Mouse (Mus musculus): ENCODE data around the gene Hip1r. TPM values are rescaled to one million over a fixed set of nuclear protein-coding genes. Genes with fewer than 3 reads are reported as not detected.

The Hip1r gene
- polyA plus RNA-seq (2015; fragmentation: Nextera tagmentation; extraction: Ambion mirVana) = 24.8 and 28.4 TPM in 2 replicates

DNA sequence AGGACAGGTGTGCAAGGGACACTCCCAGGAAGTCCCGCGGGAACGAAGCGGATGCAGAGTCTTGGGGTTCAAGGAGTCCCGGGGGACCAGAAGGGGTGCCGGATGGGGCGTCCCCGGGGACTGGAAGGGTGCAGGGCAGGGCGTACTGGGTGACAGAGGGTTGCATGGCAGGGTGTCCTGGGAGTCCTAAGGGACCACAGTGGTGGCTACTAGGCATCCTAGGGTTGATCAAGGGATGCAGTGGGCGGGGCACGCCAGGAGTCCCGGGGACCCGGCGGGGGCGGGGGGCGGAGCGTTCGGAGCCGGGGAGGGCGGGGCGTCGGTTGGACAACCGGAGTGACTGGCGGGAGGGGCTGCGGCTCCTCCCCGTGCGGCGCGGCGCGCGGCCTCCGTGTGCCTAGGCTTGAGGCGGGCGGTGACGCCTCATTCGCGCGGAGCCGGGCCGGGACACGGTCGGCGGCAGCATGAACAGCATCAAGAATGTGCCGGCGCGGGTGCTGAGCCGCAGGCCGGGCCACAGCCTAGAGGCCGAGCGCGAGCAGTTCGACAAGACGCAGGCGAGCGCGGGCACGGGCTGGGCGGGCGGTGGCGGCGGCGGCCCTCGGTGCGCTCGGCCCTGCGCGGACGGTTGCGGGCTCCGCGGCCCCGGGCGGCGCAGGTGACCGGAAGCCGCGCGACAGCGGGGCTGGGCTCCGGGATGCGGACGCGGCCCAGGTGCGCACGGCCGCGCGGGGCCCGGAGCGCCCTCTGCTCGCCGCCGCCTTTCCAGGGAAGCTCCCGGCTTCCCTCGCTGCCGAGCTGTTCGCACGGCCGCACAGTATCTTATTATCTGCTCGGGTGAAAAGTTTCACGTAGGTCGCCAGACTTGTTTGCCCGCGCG, at the start of gene Hip1r:
TSS of gene Hip1r (plus strand) at position 330 of the 880 bp plus-strand sequence.
- Histone ChIP-seq H3K36me3 (ENCODE audit: insufficient read depth, low read length) (no peaks in the 10 kb centered on the region), H3K4me3 (replicated peaks; ENCODE audit: low read depth, low read length) (peak within 1 kb of the TSS; percentile 88), H3K4me2 (ENCODE audit: low read length) (peak within 1 kb of the TSS; percentile 92), H3K27ac (peak within 1 kb of the TSS; percentile 86), H3K9me3 (replicated peaks; ENCODE audit: low read length) (no peaks in the 10 kb centered on the region), H3K27me3 (ENCODE audit: insufficient read depth, low read length) (no peaks in the 10 kb centered on the region), H3K9ac (ENCODE audit: low read depth, low read length) (peak within 1 kb of the TSS; percentile 91), H3K4me1 (replicated peaks; ENCODE audit: insufficient read depth, low read length) (peaks cover 20% of the 10 kb centered on the region; the same call in 1 of the 2 replicates)
- under 1% methylated on average over 105 of the region's 106 CpGs for WGBS
- peak; percentile 72 for DNase-seq (ENCODE audit: low spot score)
- TF ChIP-seq CTCF (IDR thresholded peaks at IDR 0.05; ENCODE audit: low read depth) = no peak
- peak; percentile 56 for ATAC-seq (replicated peaks; ENCODE audit: low FRiP score, low read depth)

DNA sequence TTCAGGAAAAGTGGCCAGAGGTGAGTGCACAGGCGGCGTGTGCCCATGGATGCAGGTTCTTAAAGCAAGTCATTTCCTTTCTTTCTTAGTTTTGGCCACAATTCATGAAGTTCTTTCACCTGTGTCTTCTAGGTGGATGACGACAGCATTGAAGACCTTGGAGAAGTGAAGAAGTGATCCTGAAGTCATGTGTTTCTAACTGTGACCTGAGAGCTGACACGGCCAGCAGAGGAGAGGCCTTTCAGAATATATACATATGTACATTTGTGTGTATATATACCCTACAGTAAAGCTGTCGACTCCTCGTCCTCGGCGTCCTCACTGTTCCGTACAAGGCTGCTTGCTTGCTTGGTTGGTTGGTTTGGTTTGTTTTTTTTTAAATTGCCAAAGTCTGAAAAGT, 46.3 kb upstream of the Hip1r start, which contains the start of gene Gm43518:
TSS of gene Gm43518 (plus strand) at position 301 of the 400 bp plus-strand sequence.
- Histone ChIP-seq H3K27me3 (ENCODE audit: insufficient read depth, low read length) (no peaks in the 10 kb centered on the region), H3K9me3 (replicated peaks; ENCODE audit: low read length) (no peaks in the 10 kb centered on the region), H3K4me3 (replicated peaks; ENCODE audit: low read depth, low read length) (no peak within 1 kb of the TSS), H3K27ac (no peak within 1 kb of the TSS), H3K9ac (ENCODE audit: low read depth, low read length) (no peak within 1 kb of the TSS), H3K4me1 (replicated peaks; ENCODE audit: insufficient read depth, low read length) (no peaks in the 10 kb centered on the region), H3K4me2 (ENCODE audit: low read length) (no peak within 1 kb of the TSS), H3K36me3 (ENCODE audit: insufficient read depth, low read length) (peaks cover 47% of the 10 kb centered on the region)
- no peak for ATAC-seq (replicated peaks; ENCODE audit: low FRiP score, low read depth)
- no peak for DNase-seq (ENCODE audit: low spot score)
- no peak for TF ChIP-seq CTCF (IDR thresholded peaks at IDR 0.05; ENCODE audit: low read depth)
- 91% methylated on average over 9 of the region's 9 CpGs for WGBS

DNA sequence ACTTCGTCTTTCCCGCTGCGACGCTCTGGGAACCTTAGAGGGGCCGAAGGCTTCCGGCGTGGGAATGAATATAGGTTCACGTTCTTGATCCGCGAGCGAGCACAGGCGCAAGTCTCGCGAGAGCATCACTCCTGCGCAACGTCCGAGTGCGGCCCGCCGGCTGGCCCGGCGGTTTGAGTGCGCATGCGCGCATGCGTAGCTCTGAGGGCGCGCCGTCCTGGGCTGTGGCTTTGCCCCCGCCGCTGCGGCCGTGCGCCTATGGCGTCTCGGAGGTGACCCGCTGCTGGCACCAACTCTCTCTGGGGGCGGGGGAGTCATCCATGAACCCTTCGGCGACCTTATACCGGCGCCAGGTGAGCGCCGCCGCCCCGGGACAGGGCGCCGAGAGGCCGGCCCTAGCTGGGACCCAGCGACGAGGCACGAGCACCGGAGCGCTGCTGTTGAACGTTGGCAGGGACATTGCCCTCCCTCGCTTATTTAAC, 42.9 kb upstream of the Hip1r start, which contains the start of gene Ccdc62:
TSS of gene Ccdc62 (plus strand) at position 172 of the 482 bp plus-strand sequence.
- Histone ChIP-seq H3K4me3 (replicated peaks; ENCODE audit: low read depth, low read length) (peak within 1 kb of the TSS; percentile 81), H3K9me3 (replicated peaks; ENCODE audit: low read length) (no peaks in the 10 kb centered on the region), H3K27me3 (ENCODE audit: insufficient read depth, low read length) (no peaks in the 10 kb centered on the region), H3K9ac (ENCODE audit: low read depth, low read length) (peak within 1 kb of the TSS; percentile 93), H3K27ac (peak within 1 kb of the TSS; percentile 85), H3K4me1 (replicated peaks; ENCODE audit: insufficient read depth, low read length) (no peaks in the 10 kb centered on the region), H3K36me3 (ENCODE audit: insufficient read depth, low read length) (peaks cover 22% of the 10 kb centered on the region; the same call in 1 of the 2 replicates), H3K4me2 (ENCODE audit: low read length) (peak within 1 kb of the TSS; percentile 86)
- under 1% methylated on average over 56 of the region's 56 CpGs for WGBS
- ATAC-seq (replicated peaks; ENCODE audit: low FRiP score, low read depth) (peak; percentile 98), DNase-seq (ENCODE audit: low spot score) (peak; percentile 97)
- no peak for TF ChIP-seq CTCF (IDR thresholded peaks at IDR 0.05; ENCODE audit: low read depth)

DNA sequence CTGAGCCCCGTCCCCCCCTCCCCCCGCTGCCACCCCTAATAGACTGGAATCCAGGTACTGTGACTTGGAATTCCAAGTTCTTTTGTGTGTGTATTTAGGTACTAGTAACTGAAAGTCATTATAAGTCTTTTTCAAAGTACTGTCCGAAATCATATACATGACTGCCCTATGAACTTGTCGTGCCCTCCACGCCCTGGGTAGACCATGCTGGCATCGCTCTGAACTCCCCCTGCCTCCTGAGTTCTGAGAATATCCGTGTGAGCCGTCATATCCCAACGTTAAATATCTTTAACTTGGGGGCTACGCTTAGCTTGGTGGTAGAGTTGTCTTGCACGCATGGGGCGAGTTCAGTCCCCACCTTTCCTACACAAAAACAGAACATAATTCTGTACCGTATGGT, 42.3 kb upstream of the Hip1r start:
- ATAC-seq (replicated peaks; ENCODE audit: low FRiP score, low read depth) = no peak
- H3K4me1 ChIP-seq (replicated peaks; ENCODE audit: insufficient read depth, low read length) = no peaks in the 10 kb centered on the region
- peak overlapping the region; percentile 85 for H3K27ac ChIP-seq
- 49% methylated on average over 13 of the region's 13 CpGs for WGBS
- H3K4me2 ChIP-seq (ENCODE audit: low read length) = peak overlapping the region; percentile 86
- no peaks in the 10 kb centered on the region for H3K9me3 ChIP-seq (replicated peaks; ENCODE audit: low read length)
- no peaks in the 10 kb centered on the region for H3K27me3 ChIP-seq (ENCODE audit: insufficient read depth, low read length)
- peak overlapping the region; percentile 93 for H3K9ac ChIP-seq (ENCODE audit: low read depth, low read length)
- no peak for DNase-seq (ENCODE audit: low spot score)
- H3K36me3 ChIP-seq (ENCODE audit: insufficient read depth, low read length) = peaks cover 16% of the 10 kb centered on the region; the same call in 1 of the 2 replicates
- peak overlapping the region; percentile 81 for H3K4me3 ChIP-seq (replicated peaks; ENCODE audit: low read depth, low read length)
- no peak for TF ChIP-seq CTCF (IDR thresholded peaks at IDR 0.05; ENCODE audit: low read depth)

DNA sequence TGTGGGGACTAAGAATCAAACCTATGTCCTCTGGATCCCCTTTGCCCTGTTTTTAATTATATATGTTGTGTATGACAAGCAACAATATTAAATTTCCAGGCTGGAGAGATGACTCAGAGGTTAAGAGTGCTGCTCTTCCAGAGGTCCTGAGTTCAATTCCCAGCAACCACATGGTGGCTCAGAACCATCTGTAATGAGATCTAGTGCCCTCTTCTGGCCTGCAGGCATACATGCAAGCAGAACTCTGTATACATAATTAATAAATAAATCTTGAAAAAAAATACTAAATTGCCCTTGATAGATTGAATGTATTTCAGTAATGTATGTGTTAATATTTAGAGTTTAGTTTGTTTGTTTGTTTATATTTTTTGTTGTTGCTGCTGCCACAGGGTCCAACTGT, 40.5 kb upstream of the Hip1r start:
- no peaks in the 10 kb centered on the region for H3K27me3 ChIP-seq (ENCODE audit: insufficient read depth, low read length)
- H3K4me2 ChIP-seq (ENCODE audit: low read length) = no peak overlapping the region
- no peaks in the 10 kb centered on the region for H3K4me1 ChIP-seq (replicated peaks; ENCODE audit: insufficient read depth, low read length)
- ATAC-seq (replicated peaks; ENCODE audit: low FRiP score, low read depth) (no peak), DNase-seq (ENCODE audit: low spot score) (no peak)
- H3K9me3 ChIP-seq (replicated peaks; ENCODE audit: low read length) = no peaks in the 10 kb centered on the region
- H3K9ac ChIP-seq (ENCODE audit: low read depth, low read length) = no peak overlapping the region
- H3K36me3 ChIP-seq (ENCODE audit: insufficient read depth, low read length) = no peaks in the 10 kb centered on the region; the same call in 1 of the 2 replicates
- peak; percentile 45 for TF ChIP-seq CTCF (IDR thresholded peaks at IDR 0.05; ENCODE audit: low read depth)
- H3K27ac ChIP-seq = no peak overlapping the region
- no peak overlapping the region for H3K4me3 ChIP-seq (replicated peaks; ENCODE audit: low read depth, low read length)

DNA sequence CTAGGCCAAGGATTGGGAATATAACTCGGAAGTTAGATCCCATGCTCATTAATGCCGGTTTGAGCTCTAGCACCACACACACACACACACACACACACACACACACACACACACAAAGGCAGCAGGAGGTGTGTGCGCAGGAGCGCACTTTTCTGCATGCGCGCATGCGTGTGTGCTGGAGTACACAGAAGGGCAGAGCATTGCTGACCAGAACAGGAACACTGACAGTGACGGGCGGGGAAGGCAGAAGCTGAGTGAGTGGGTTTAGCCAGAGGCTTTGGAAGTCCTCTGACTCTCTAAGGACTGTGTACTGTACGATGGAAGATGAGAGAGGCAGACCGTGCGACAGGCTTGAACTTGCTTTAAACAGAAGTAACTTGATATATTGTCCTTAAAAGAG, 39.9 kb upstream of the Hip1r start:
- H3K27ac ChIP-seq = no peak overlapping the region
- H3K27me3 ChIP-seq (ENCODE audit: insufficient read depth, low read length) = no peaks in the 10 kb centered on the region
- no peak for ATAC-seq (replicated peaks; ENCODE audit: low FRiP score, low read depth)
- H3K4me1 ChIP-seq (replicated peaks; ENCODE audit: insufficient read depth, low read length) = no peaks in the 10 kb centered on the region
- no peaks in the 10 kb centered on the region for H3K9me3 ChIP-seq (replicated peaks; ENCODE audit: low read length)
- no peak for DNase-seq (ENCODE audit: low spot score)
- TF ChIP-seq CTCF (IDR thresholded peaks at IDR 0.05; ENCODE audit: low read depth) = no peak
- no peak overlapping the region for H3K4me3 ChIP-seq (replicated peaks; ENCODE audit: low read depth, low read length)
- 86% methylated on average over 12 of the region's 12 CpGs for WGBS
- H3K9ac ChIP-seq (ENCODE audit: low read depth, low read length) = no peak overlapping the region
- no peak overlapping the region for H3K4me2 ChIP-seq (ENCODE audit: low read length)
- H3K36me3 ChIP-seq (ENCODE audit: insufficient read depth, low read length) = no peaks in the 10 kb centered on the region; the same call in 1 of the 2 replicates

Measured in kidney, postnatal 0 days (tissue).